Mouse (Mus musculus) hindbrain, embryonic 12.5 days (tissue): ENCODE measurements around the gene Epb41l1. TPM values are rescaled to one million over a fixed set of nuclear protein-coding genes. Genes with fewer than 3 reads are reported as not detected.
"Not testable (repeated sequence)": the region's sequence is repeated elsewhere in the genome, so short reads cannot be mapped to it uniquely, and the experiment has no call there.

Experiments
- ATAC-seq: fragments of 200-750 bp; cut with Nextera tagmentation; 2 replicates; pipeline ENCODE4 v1.8.0; 2017; ENCODE audit warnings: moderate TSS enrichment; ENCODE audit not compliant: low FRiP score
- H3K27ac ChIP-seq: fragments of 300-500 bp; sonication (generic); 2 replicates; pipeline ENCODE4 v1.5.1; 2016; ENCODE audit warnings: mild to moderate bottlenecking
- H3K27me3 ChIP-seq: fragments of 300-500 bp; sonication (generic); 2 replicates; pipeline ENCODE4 v1.6.1; 2016; ENCODE audit warnings: mild to moderate bottlenecking
- H3K36me3 ChIP-seq: fragments of 300-500 bp; sonication (generic); 2 replicates; pipeline ENCODE4 v1.6.1; 2016; ENCODE audit warnings: mild to moderate bottlenecking
- H3K4me1 ChIP-seq: fragments of 300-500 bp; sonication (generic); 2 replicates; pipeline ENCODE4 v1.6.1; 2016
- H3K4me2 ChIP-seq: fragments of 300-500 bp; sonication (generic); replicated peaks from 2 replicates; pipeline ENCODE4 v1.6.1; 2016; ENCODE audit warnings: mild to moderate bottlenecking
- H3K4me3 ChIP-seq: fragments of 300-500 bp; sonication (generic); 2 replicates; pipeline ENCODE4 v1.5.1; 2016; ENCODE audit warnings: mild to moderate bottlenecking
- H3K9ac ChIP-seq: fragments of 300-500 bp; sonication (generic); 2 replicates; pipeline ENCODE4 v1.6.1; 2016; ENCODE audit warnings: mild to moderate bottlenecking, moderate library complexity
- H3K9me3 ChIP-seq: fragments of 300-500 bp; sonication (generic); replicated peaks from 2 replicates; pipeline ENCODE4 v1.6.1; 2016; ENCODE audit warnings: mild to moderate bottlenecking
- WGBS: fragments of 180-500 bp; shearing (Covaris S2); methylation state at CpG from one replicate; pipeline ENCODE4 v1.1.7; 2016; 5-methylcytosine and 5-hydroxymethylcytosine counted together
- polyA plus RNA-seq: library from polyadenylated mRNA; unstranded; fragments of >200 nt; fragmentation: Nextera tagmentation; extraction: Ambion mirVana; gene quantifications from 2 replicates; pipeline ENCODE4 v1.2.1, GENCODE M21; 2016

The Epb41l1 gene
- polyA plus RNA-seq, 1 experiment from 2014 or later = 7.1 TPM

GRCm38 (mm10) chr2:156406987-156407386 lies 13.7 kb upstream of the Epb41l1 start:
- peaks cover 18% of the 10 kb centered on the region for H3K4me1 ChIP-seq
- ATAC-seq = no peak
- H3K36me3 ChIP-seq = no peaks in the 10 kb centered on the region
- H3K4me3 ChIP-seq = no peak overlapping the region
- H3K27ac ChIP-seq = peak overlapping the region; percentile 62
- no peaks in the 10 kb centered on the region for H3K9me3 ChIP-seq
- H3K9ac ChIP-seq = no peak overlapping the region
- H3K4me2 ChIP-seq = no peak overlapping the region
- 8% methylated on average over 3 of the region's 3 CpGs for WGBS
- no peaks in the 10 kb centered on the region; the same call in 1 of the 2 replicates for H3K27me3 ChIP-seq

DNA sequence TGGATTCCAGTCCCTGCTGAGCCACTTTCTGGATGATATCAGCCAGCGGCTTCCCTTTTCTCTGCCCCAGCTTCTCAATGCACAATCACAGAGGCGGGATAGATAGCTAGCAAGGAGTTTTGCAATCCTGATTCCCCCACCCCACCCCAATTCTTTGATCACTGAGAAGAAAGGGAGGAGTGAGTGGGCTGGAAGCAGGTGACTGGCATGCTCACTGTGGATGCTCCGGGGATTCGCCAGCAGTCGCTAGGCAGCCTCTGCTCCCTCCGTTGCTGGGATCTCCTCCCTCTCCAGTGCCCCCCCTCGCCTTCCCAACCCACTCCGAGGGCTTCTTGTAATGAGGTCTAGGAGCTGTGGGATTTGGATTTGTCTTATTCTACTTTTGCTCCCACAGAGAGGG lies 12.5 kb upstream of the Epb41l1 start:
- no peak overlapping the region for H3K4me2 ChIP-seq
- 32% methylated on average over 8 of the region's 8 CpGs for WGBS
- no peak overlapping the region for H3K4me3 ChIP-seq
- H3K4me1 ChIP-seq = peaks cover 18% of the 10 kb centered on the region
- no peak; the same call in 1 of the 2 replicates for ATAC-seq
- no peaks in the 10 kb centered on the region for H3K36me3 ChIP-seq
- H3K27me3 ChIP-seq = no peaks in the 10 kb centered on the region; the same call in 1 of the 2 replicates
- H3K9me3 ChIP-seq = no peaks in the 10 kb centered on the region
- H3K9ac ChIP-seq = no peak overlapping the region; the same call in 1 of the 2 replicates
- H3K27ac ChIP-seq = peak overlapping the region; percentile 62

DNA sequence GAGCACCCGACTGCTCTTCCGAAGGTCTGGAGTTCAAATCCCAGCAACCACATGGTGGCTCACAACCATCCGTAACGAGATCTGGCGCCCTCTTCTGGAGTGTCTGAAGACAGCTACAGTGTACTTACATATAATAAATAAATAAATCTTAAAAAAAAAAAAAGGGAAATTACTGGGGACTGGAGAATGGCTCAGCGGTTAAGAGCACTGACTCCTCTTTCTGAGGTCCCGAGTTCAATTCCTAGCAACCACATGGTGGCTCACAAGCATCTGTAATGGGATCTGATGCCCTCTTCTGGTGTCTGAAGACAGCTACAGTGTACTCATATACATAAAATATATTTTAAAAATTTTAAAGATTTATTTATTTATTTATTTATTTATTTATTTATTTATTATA lies 9.4 kb upstream of the Epb41l1 start:
- not testable (repeated sequence) for H3K9ac ChIP-seq, H3K4me2 ChIP-seq, H3K27me3 ChIP-seq, ATAC-seq, H3K36me3 ChIP-seq, H3K9me3 ChIP-seq, H3K4me3 ChIP-seq, H3K27ac ChIP-seq
- WGBS = 88% methylated on average over 6 of the region's 7 CpGs
- peaks cover 18% of the 10 kb centered on the region for H3K4me1 ChIP-seq

- 81% methylated on average over 2 of the region's 2 CpGs for WGBS
Measured at GRCm38 (mm10) chr2:156414996-156415395, 5.7 kb upstream of the Epb41l1 start.

GRCm38 (mm10) chr2:156415674-156416073 lies 5.0 kb upstream of the Epb41l1 start:
- Histone ChIP-seq H3K9me3 (no peaks in the 10 kb centered on the region), H3K36me3 (no peaks in the 10 kb centered on the region), H3K27me3 (peaks cover 19% of the 10 kb centered on the region), H3K27ac (no peak overlapping the region), H3K4me1 (peaks cover 9% of the 10 kb centered on the region; the same call in 1 of the 2 replicates), H3K4me2 (no peak overlapping the region), H3K9ac (no peak overlapping the region), H3K4me3 (no peak overlapping the region)
- WGBS = 68% methylated on average over 5 of the region's 5 CpGs
- no peak for ATAC-seq

More at GRCm38 (mm10) chr2:156414996-156415395, 5.7 kb upstream of the Epb41l1 start:
- Histone ChIP-seq H3K9ac (no peak overlapping the region), H3K27ac (no peak overlapping the region), H3K4me1 (0 out of 2 replicates have a peak, but pooled peaks cover 4% of the 10 kb centered on the region), H3K9me3 (no peaks in the 10 kb centered on the region), H3K4me2 (no peak overlapping the region), H3K4me3 (no peak overlapping the region), H3K36me3 (no peaks in the 10 kb centered on the region), H3K27me3 (peaks cover 14% of the 10 kb centered on the region)
- ATAC-seq = no peak

DNA sequence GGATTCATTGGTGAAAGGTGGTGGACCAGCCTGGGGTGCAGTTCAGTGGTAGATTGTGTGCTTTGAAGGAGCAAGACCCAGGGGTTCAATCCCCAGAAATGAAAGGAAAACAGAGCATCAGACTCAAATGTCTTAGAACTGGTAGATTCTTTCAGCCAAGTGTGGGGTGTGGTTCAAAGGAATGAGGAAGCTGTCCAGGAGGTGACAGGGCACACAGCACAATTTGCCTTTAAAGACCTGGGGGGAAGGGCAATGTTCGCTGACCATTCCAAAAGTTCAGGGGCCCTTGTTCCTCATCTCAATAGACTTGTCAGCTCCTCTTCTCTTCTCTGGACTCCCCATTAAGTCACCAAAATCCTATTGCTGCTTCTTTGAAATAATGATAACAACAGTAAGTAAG lies 3.5 kb upstream of the Epb41l1 start:
- no peak overlapping the region for H3K4me3 ChIP-seq
- H3K4me1 ChIP-seq = peaks cover 9% of the 10 kb centered on the region
- H3K4me2 ChIP-seq = no peak overlapping the region
- H3K9ac ChIP-seq = no peak overlapping the region
- WGBS = 72% methylated on average over 1 of the region's 1 CpGs
- no peaks in the 10 kb centered on the region for H3K9me3 ChIP-seq
- no peaks in the 10 kb centered on the region for H3K36me3 ChIP-seq
- peaks cover 26% of the 10 kb centered on the region for H3K27me3 ChIP-seq
- no peak overlapping the region for H3K27ac ChIP-seq
- no peak for ATAC-seq

DNA sequence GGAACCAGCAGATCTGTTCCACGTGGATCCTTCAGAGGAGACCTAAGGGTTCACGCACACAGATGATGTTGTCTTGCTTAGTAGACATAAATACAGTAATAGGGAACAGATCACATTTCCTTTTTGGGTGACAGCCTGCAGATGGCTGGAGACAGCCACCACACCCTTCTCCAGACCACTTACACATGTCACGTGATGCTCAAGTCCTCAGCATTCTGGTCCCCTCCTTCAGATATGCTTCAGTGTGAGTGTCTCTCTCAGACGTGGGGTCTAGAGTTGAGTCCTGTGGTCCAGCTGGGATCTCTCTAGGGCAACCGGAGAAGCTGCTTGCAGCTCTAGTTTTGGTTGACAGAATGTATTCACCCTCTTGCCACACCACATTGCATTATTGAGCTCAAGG lies 2.2 kb upstream of the Epb41l1 start:
- no peak overlapping the region for H3K4me3 ChIP-seq

GRCm38 (mm10) chr2:156420327-156420693 lies 399 bp upstream of the Epb41l1 start:
- Histone ChIP-seq H3K4me2 (peak overlapping the region; percentile 90), H3K4me1 (peaks cover 14% of the 10 kb centered on the region), H3K27me3 (peaks cover 45% of the 10 kb centered on the region), H3K36me3 (no peaks in the 10 kb centered on the region), H3K9ac (peak overlapping the region; percentile 80), H3K9me3 (no peaks in the 10 kb centered on the region), H3K27ac (peak overlapping the region; percentile 81), H3K4me3 (peak overlapping the region; percentile 55)
- 7% methylated on average over 14 of the region's 14 CpGs for WGBS
- peak; percentile 56 for ATAC-seq

More for the DNA sequence above, 2.2 kb upstream of the Epb41l1 start:
- WGBS = 87% methylated on average over 5 of the region's 5 CpGs
- Histone ChIP-seq H3K9me3 (no peaks in the 10 kb centered on the region), H3K36me3 (no peaks in the 10 kb centered on the region), H3K9ac (no peak overlapping the region), H3K27me3 (peaks cover 37% of the 10 kb centered on the region), H3K27ac (no peak overlapping the region), H3K4me1 (peaks cover 12% of the 10 kb centered on the region), H3K4me2 (no peak overlapping the region)
- ATAC-seq = no peak

DNA sequence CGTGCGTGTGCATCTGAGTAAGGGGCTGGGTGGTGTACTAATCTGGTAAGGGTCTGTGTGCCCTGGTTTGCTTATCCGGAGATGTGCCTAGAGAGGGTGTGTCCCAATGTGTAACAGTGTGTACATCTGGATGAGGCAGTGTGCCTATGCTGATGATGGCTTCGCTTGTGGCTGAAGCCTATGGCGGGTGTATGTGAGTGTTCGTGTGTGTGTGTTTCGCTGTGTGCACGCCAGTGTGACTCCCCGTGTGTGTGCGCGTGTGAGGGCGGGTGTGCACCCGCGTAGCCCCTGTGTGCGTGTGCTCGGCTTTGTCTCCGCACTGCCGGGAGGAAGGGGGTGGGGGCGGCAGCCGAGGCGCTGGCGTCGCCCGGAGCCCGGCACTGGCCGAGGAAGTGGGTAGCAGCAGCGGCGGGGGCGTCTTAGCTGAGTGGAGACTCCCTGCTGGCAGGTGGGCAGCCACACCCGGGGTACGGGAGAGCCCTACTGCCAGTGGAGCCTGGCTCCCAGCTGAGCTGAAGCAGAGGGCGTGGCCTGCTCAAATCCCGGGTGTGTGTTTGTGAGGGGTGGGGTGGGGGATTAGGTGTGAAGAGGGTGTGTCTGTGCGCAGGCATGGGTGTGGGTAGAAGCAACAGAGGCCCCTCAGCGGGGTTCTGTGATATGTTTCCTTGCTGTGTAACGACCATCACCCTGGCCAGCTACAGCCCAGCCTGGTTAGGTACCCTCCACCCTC lies 837 bp downstream of the Epb41l1 start:
- Histone ChIP-seq H3K9me3 (no peaks in the 10 kb centered on the region), H3K27me3 (peaks cover 45% of the 10 kb centered on the region), H3K4me3 (peak overlapping the region; percentile 55), H3K4me2 (peak overlapping the region; percentile 90), H3K36me3 (no peaks in the 10 kb centered on the region), H3K4me1 (peaks cover 19% of the 10 kb centered on the region), H3K9ac (peak overlapping the region; percentile 80), H3K27ac (peak overlapping the region; percentile 81)
- peak; percentile 84 for ATAC-seq
- WGBS = 2% methylated on average over 35 of the region's 36 CpGs

- WGBS = 19% methylated on average over 7 of the region's 8 CpGs
- Histone ChIP-seq H3K4me1 (peaks cover 19% of the 10 kb centered on the region), H3K9ac (peak overlapping the region; percentile 52), H3K27ac (no peak overlapping the region), H3K27me3 (peaks cover 45% of the 10 kb centered on the region), H3K4me3 (peak overlapping the region; percentile 55), H3K36me3 (no peaks in the 10 kb centered on the region), H3K9me3 (no peaks in the 10 kb centered on the region), H3K4me2 (peak overlapping the region; percentile 90)
- no peak for ATAC-seq
Measured at GRCm38 (mm10) chr2:156422631-156423030, 1.9 kb downstream of the Epb41l1 start.

DNA sequence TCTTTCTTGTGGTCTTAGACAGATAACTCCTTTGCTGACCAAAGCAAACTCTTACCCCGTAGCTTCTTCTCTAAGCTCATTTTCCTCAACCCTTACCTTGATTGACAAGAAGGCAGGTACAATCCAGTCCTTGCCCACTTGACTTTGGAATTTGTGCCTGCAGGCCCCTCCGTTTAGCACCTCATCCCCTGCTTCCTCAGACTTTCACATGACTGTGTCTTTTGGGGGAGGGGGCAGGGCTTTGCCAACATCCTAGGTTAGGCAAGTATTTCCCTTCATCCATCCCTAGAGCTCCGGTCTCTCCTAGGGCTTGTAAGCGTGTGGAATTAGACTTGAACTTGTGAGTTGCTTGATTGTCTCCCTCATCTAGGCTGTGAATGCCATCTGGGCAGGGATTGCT lies 3.0 kb downstream of the Epb41l1 start:
- Histone ChIP-seq H3K4me1 (peaks cover 19% of the 10 kb centered on the region), H3K27ac (no peak overlapping the region), H3K27me3 (peaks cover 41% of the 10 kb centered on the region), H3K36me3 (no peaks in the 10 kb centered on the region), H3K9ac (no peak overlapping the region), H3K9me3 (no peaks in the 10 kb centered on the region), H3K4me2 (no peak overlapping the region), H3K4me3 (no peak overlapping the region)
- WGBS = 82% methylated on average over 4 of the region's 4 CpGs
- ATAC-seq = no peak

DNA sequence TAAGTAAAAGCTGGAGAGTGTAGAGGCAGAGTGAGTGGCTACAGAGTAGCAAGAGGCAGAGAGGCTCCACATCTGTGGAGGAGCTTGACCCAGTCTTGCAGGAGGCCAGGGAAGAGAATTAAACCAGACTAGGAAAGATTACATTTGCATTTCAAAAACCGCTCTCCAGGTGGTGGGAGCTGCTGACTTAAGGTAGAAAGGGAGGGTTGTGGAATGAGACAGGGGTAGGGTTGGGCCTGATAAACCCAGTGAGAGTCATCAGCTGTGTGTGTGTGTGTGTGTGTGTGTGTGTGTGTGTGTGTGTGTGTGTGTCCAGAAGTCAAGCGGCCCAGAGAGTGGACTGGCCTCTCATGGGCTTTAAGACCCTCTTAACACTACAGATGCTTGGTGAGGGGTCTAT lies 4.9 kb downstream of the Epb41l1 start:
- Histone ChIP-seq H3K4me1 (peaks cover 14% of the 10 kb centered on the region), H3K27me3 (peaks cover 26% of the 10 kb centered on the region), H3K4me3 (no peak overlapping the region), H3K27ac (0 out of 2 replicates have a peak overlapping the region, but pooled peaks have one; percentile 37), H3K4me2 (no peak overlapping the region), H3K36me3 (no peaks in the 10 kb centered on the region), H3K9me3 (no peaks in the 10 kb centered on the region), H3K9ac (no peak overlapping the region)
- 10% methylated on average over 2 of the region's 2 CpGs for WGBS
- ATAC-seq = no peak

DNA sequence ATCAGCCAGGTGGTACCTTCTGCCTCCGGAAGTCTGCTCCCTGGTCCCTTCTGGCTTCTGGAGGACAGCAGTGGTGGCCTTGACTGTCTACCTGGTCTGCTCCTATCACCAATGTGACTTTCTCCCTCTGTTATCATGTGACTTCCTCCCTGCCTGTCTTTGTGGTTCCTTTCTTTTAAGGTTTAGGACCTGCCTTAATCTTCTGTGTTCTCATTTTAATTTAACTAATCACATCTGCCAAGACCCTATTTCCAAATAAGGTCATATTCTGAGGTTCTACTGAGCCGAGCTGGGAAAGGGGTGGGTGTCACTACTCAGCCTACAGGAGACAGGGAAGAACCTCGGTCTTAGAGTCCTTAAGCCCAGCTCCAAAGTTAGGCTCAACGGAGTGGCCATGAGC lies 5.4 kb downstream of the Epb41l1 start:
- no peak overlapping the region for H3K4me3 ChIP-seq
- H3K9me3 ChIP-seq = no peaks in the 10 kb centered on the region
- ATAC-seq = no peak
- H3K4me1 ChIP-seq = peaks cover 14% of the 10 kb centered on the region
- H3K4me2 ChIP-seq = no peak overlapping the region
- H3K27ac ChIP-seq = no peak overlapping the region
- H3K36me3 ChIP-seq = no peaks in the 10 kb centered on the region
- H3K27me3 ChIP-seq = peaks cover 26% of the 10 kb centered on the region
- WGBS = 62% methylated on average over 4 of the region's 4 CpGs
- H3K9ac ChIP-seq = no peak overlapping the region
